Mouse (Mus musculus) limb, embryonic 14.5 days (tissue): ENCODE data around the gene Aldh3a1. TPM values are rescaled to one million over a fixed set of nuclear protein-coding genes. Genes with fewer than 3 reads are reported as not detected.

Experiments used
- ATAC-seq: fragments of 200-750 bp; cut with Nextera tagmentation; 2 replicates; pipeline ENCODE4 v1.8.0; 2017; ENCODE audit warnings: low read depth, moderate number of reproducible peaks, moderate TSS enrichment; ENCODE audit not compliant: low FRiP score
- DNase-seq: peaks from one replicate; pipeline ENCODE4 v3.0.0-alpha.2; 2015; ENCODE audit warnings: low spot score
- H3K27ac ChIP-seq: fragments of 300-500 bp; sonication (generic); replicated peaks from 2 replicates; pipeline ENCODE4 v1.5.1; 2014; ENCODE audit warnings: low read depth, mild to moderate bottlenecking, low read length, moderate library complexity, mixed read lengths
- H3K27me3 ChIP-seq: fragments of 300-500 bp; sonication (generic); 2 replicates; pipeline ENCODE4 v1.6.1; 2014; ENCODE audit warnings: low read length, mixed read lengths; ENCODE audit not compliant: control insufficient read depth, insufficient read depth
- H3K36me3 ChIP-seq: fragments of 300-500 bp; sonication (generic); 2 replicates; pipeline ENCODE4 v1.6.1; 2014; ENCODE audit warnings: mild to moderate bottlenecking, low read length, moderate library complexity, mixed read lengths; ENCODE audit not compliant: control insufficient read depth, insufficient read depth
- H3K4me1 ChIP-seq: fragments of 300-500 bp; sonication (generic); 2 replicates; pipeline ENCODE4 v1.6.1; 2014; ENCODE audit warnings: antibody characterized with exemption, low read length, mixed read lengths; ENCODE audit not compliant: control insufficient read depth, insufficient read depth
- H3K4me2 ChIP-seq: fragments of 300-500 bp; sonication (generic); replicated peaks from 2 replicates; pipeline ENCODE4 v1.6.1; 2014; ENCODE audit warnings: low read depth, mild to moderate bottlenecking, low read length, moderate library complexity; ENCODE audit not compliant: severe bottlenecking
- H3K4me3 ChIP-seq: fragments of 300-500 bp; sonication (generic); replicated peaks from 2 replicates; pipeline ENCODE4 v1.5.1; 2014; ENCODE audit warnings: low read length
- H3K9ac ChIP-seq: fragments of 300-500 bp; sonication (generic); 2 replicates; pipeline ENCODE4 v1.6.1; 2014; ENCODE audit warnings: mild to moderate bottlenecking, low read depth, low read length, moderate library complexity; ENCODE audit not compliant: severe bottlenecking
- H3K9me3 ChIP-seq: fragments of 300-500 bp; sonication (generic); 2 replicates; pipeline ENCODE4 v1.6.1; 2016; ENCODE audit warnings: low read length; ENCODE audit not compliant: control insufficient read depth
- POLR2A ChIP-seq: fragments of 200-500 bp; IDR thresholded peaks from 2 replicates; pipeline ENCODE4 v1.8.0; 2012; ENCODE audit warnings: inconsistent platforms, mild to moderate bottlenecking, moderate library complexity, borderline replicate concordance; ENCODE audit not compliant: insufficient read depth, insufficient read length; ENCODE audit errors: extremely low read depth
- WGBS: fragments of 180-500 bp; shearing (Covaris S2); extraction: QIAGEN DNeasy Blood & Tissue Kit; methylation state at CpG from one replicate; pipeline ENCODE4 v1.1.7; 2014; 5-methylcytosine and 5-hydroxymethylcytosine counted together
- polyA plus RNA-seq, 2 experiments: library from polyadenylated mRNA; depleted of rRNA in 1 of 2; stranded (reverse) in 1 of 2; unstranded in 1 of 2; fragments of >200 nt; fragmentation: Nextera tagmentation in 1 of 2; extraction: Ambion mirVana in 1 of 2; gene quantifications; 2 replicates each; pipeline versions ENCODE4 v1.2.1 to v1.2.3; 2012 to 2014

The Aldh3a1 gene
- polyA plus RNA-seq (2012; rRNA removed) (0.47 and 0.55 TPM in 2 replicates), polyA plus RNA-seq (2014; fragmentation: Nextera tagmentation; extraction: Ambion mirVana) (0.47 and 0.70 TPM in 2 replicates)

- DNase-seq, result peak; percentile 20
- Histone ChIP-seq H3K27ac (no peak within 1 kb of the TSS), H3K4me3 (no peak within 1 kb of the TSS), H3K36me3 (no peaks in the 10 kb centered on the region), H3K9me3 (no peaks in the 10 kb centered on the region), H3K9ac (no peak within 1 kb of the TSS), H3K4me2 (no peak within 1 kb of the TSS), H3K27me3 (no peaks in the 10 kb centered on the region), H3K4me1 (peaks cover 18% of the 10 kb centered on the region)
- no peak for ATAC-seq
- WGBS, result 38% methylated on average over 10 of the region's 10 CpGs
- no peak for TF ChIP-seq POLR2A
These were observed at the start of gene Aldh3a1 for GRCm38 (mm10) chr11:61207487-61208246. Gene Aldh3a1 (plus strand): TSS chr11:61207537.

- TF ChIP-seq POLR2A, result no peak
- Histone ChIP-seq H3K4me2 (no peak overlapping the region), H3K27ac (no peak overlapping the region), H3K27me3 (no peaks in the 10 kb centered on the region), H3K4me1 (no peaks in the 10 kb centered on the region), H3K4me3 (no peak overlapping the region), H3K9me3 (no peaks in the 10 kb centered on the region), H3K36me3 (peaks cover 100% of the 10 kb centered on the region), H3K9ac (no peak overlapping the region)
- ATAC-seq, result no peak
- DNase-seq, result no peak
- 75% methylated on average over 3 of the region's 3 CpGs for WGBS
These were observed 49.2 kb upstream of the Aldh3a1 start for GRCm38 (mm10) chr11:61158141-61158540.

- WGBS, result 81% methylated on average over 11 of the region's 11 CpGs
- no peaks in the 10 kb centered on the region for H3K27me3 ChIP-seq
- no peak overlapping the region for H3K9ac ChIP-seq
- no peaks in the 10 kb centered on the region for H3K9me3 ChIP-seq
- H3K27ac ChIP-seq, result no peak overlapping the region
- no peak overlapping the region for H3K4me2 ChIP-seq
- DNase-seq, result no peak
- H3K4me1 ChIP-seq, result no peaks in the 10 kb centered on the region
- no peak for ATAC-seq
- H3K4me3 ChIP-seq, result no peak overlapping the region
- H3K36me3 ChIP-seq, result peaks cover 100% of the 10 kb centered on the region
- no peak for TF ChIP-seq POLR2A
These were observed 47.3 kb upstream of the Aldh3a1 start for GRCm38 (mm10) chr11:61159796-61160732.

GRCm38 (mm10) chr11:61161121-61161520, 46.2 kb upstream of the Aldh3a1 start:
- no peaks in the 10 kb centered on the region for H3K4me1 ChIP-seq
- ATAC-seq (no peak), DNase-seq (no peak)
- H3K9ac ChIP-seq, result no peak overlapping the region
- no peak for TF ChIP-seq POLR2A
- no peaks in the 10 kb centered on the region for H3K27me3 ChIP-seq
- WGBS, result 92% methylated on average over 13 of the region's 13 CpGs
- no peak overlapping the region for H3K4me3 ChIP-seq
- no peaks in the 10 kb centered on the region for H3K9me3 ChIP-seq
- peaks cover 100% of the 10 kb centered on the region for H3K36me3 ChIP-seq
- no peak overlapping the region for H3K4me2 ChIP-seq
- H3K27ac ChIP-seq, result no peak overlapping the region

GRCm38 (mm10) chr11:61162776-61163175, 44.6 kb upstream of the Aldh3a1 start:
- H3K9me3 ChIP-seq, result no peaks in the 10 kb centered on the region
- no peak overlapping the region for H3K9ac ChIP-seq
- H3K4me3 ChIP-seq, result no peak overlapping the region
- 95% methylated on average over 14 of the region's 14 CpGs for WGBS
- no peak overlapping the region for H3K4me2 ChIP-seq
- H3K4me1 ChIP-seq, result no peaks in the 10 kb centered on the region
- H3K36me3 ChIP-seq, result peaks cover 100% of the 10 kb centered on the region
- DNase-seq, result no peak
- H3K27me3 ChIP-seq, result no peaks in the 10 kb centered on the region
- H3K27ac ChIP-seq, result no peak overlapping the region
- ATAC-seq, result no peak
- no peak for TF ChIP-seq POLR2A
